Mouse (Mus musculus): ENCODE results near the gene Cdh15. TPM values are rescaled to one million over a fixed set of nuclear protein-coding genes. Genes with fewer than 3 reads are reported as not detected.

The Cdh15 gene
- polyA plus RNA-seq, 1 experiment from 2014 or later, result 0.49 TPM

DNA sequence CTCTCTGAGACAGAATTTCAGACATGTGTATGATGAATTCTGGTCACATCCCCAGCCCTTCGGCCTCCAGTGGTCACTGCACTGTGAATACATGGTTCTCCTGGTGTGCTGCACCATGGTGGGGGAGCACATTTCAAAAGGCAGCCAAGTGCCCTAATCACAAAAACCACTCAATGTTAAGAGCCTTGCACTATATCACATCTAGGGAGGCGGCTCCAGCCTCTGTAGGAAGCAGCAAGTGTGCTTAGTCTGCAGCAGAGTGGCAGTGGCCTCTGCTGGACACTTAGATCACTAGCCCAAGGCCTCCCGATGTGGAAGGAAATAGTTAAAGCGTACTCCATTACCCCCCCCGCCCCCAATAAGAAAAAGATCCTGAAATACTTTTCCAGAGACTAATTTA is 51.3 kb downstream of the Cdh15 start:
- Histone ChIP-seq H3K9me3 (no peaks in the 10 kb centered on the region), H3K4me3 (replicated peaks) (no peak overlapping the region), H3K36me3 (peaks cover 37% of the 10 kb centered on the region), H3K4me1 (replicated peaks) (no peaks in the 10 kb centered on the region), H3K27me3 (replicated peaks) (no peaks in the 10 kb centered on the region), H3K9ac (no peak overlapping the region), H3K4me2 (replicated peaks) (no peak overlapping the region), H3K27ac (no peak overlapping the region)
- WGBS, result 83% methylated on average over 5 of the region's 5 CpGs
- ATAC-seq, result no peak

DNA sequence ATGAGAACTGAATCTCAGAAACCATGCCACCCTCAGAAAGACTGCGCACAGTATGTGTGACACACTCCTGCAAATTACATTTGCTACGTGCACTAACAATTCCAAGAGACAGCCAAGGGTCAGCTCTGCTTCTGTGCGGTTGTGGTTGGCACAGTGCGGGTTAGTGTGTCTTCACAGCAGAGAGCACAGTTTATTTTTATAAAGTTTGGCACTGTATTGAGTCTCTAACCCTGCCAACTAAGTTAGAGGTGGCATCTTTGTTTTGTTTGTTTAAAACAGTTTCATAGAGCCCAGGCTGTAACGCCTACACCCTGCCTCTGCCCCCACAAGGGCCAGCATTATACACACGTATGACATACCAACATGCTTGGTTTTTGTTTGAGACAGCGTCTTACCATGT is 53.7 kb downstream of the Cdh15 start:
- WGBS, result 93% methylated on average over 7 of the region's 7 CpGs
- no peak overlapping the region for H3K9ac ChIP-seq
- peaks cover 18% of the 10 kb centered on the region for H3K36me3 ChIP-seq
- peaks cover 7% of the 10 kb centered on the region; the same call in 1 of the 2 replicates for H3K4me1 ChIP-seq (replicated peaks)
- no peaks in the 10 kb centered on the region for H3K27me3 ChIP-seq (replicated peaks)
- no peak overlapping the region for H3K4me3 ChIP-seq (replicated peaks)
- H3K27ac ChIP-seq, result no peak overlapping the region
- ATAC-seq, result no peak
- no peak overlapping the region for H3K4me2 ChIP-seq (replicated peaks)
- no peaks in the 10 kb centered on the region for H3K9me3 ChIP-seq

GRCm38 (mm10) chr8:122901892-122902515 is 54.2 kb downstream of the Cdh15 start:
- H3K9me3 ChIP-seq, result no peaks in the 10 kb centered on the region
- no peak overlapping the region for H3K9ac ChIP-seq
- no peak overlapping the region for H3K4me3 ChIP-seq (replicated peaks)
- no peaks in the 10 kb centered on the region for H3K27me3 ChIP-seq (replicated peaks)
- no peak overlapping the region for H3K27ac ChIP-seq
- peaks cover 10% of the 10 kb centered on the region; the same call in 1 of the 2 replicates for H3K4me1 ChIP-seq (replicated peaks)
- H3K36me3 ChIP-seq, result peaks cover 16% of the 10 kb centered on the region
- 82% methylated on average over 8 of the region's 8 CpGs for WGBS
- H3K4me2 ChIP-seq (replicated peaks), result no peak overlapping the region
- ATAC-seq, result no peak

- WGBS, result 79% methylated on average over 3 of the region's 3 CpGs
- Histone ChIP-seq H3K27me3 (replicated peaks) (no peaks in the 10 kb centered on the region), H3K9ac (no peak overlapping the region), H3K27ac (no peak overlapping the region), H3K4me1 (replicated peaks) (peaks cover 10% of the 10 kb centered on the region; the same call in 1 of the 2 replicates), H3K4me2 (replicated peaks) (no peak overlapping the region), H3K36me3 (peaks cover 16% of the 10 kb centered on the region), H3K9me3 (no peaks in the 10 kb centered on the region), H3K4me3 (replicated peaks) (no peak overlapping the region)
- ATAC-seq, result no peak
These were observed 54.8 kb downstream of the Cdh15 start for GRCm38 (mm10) chr8:122902581-122902980.

GRCm38 (mm10) chr8:122903002-122903401 is 55.2 kb downstream of the Cdh15 start:
- Histone ChIP-seq H3K4me3 (replicated peaks) (no peak overlapping the region), H3K9ac (no peak overlapping the region), H3K36me3 (peaks cover 15% of the 10 kb centered on the region), H3K27ac (no peak overlapping the region), H3K4me2 (replicated peaks) (no peak overlapping the region), H3K9me3 (no peaks in the 10 kb centered on the region), H3K4me1 (replicated peaks) (peaks cover 10% of the 10 kb centered on the region; the same call in 1 of the 2 replicates), H3K27me3 (replicated peaks) (no peaks in the 10 kb centered on the region)
- ATAC-seq, result no peak
- 77% methylated on average over 5 of the region's 5 CpGs for WGBS

GRCm38 (mm10) chr8:122904496-122904895 is 56.7 kb downstream of the Cdh15 start:
- H3K9ac ChIP-seq, result no peak overlapping the region
- no peak overlapping the region for H3K4me2 ChIP-seq (replicated peaks)
- H3K9me3 ChIP-seq, result no peaks in the 10 kb centered on the region
- no peak overlapping the region for H3K4me3 ChIP-seq (replicated peaks)
- peaks cover 11% of the 10 kb centered on the region; the same call in 1 of the 2 replicates for H3K36me3 ChIP-seq
- ATAC-seq, result no peak
- H3K27me3 ChIP-seq (replicated peaks), result no peaks in the 10 kb centered on the region
- 95% methylated on average over 11 of the region's 11 CpGs for WGBS
- no peak overlapping the region for H3K27ac ChIP-seq
- peaks cover 10% of the 10 kb centered on the region; the same call in 1 of the 2 replicates for H3K4me1 ChIP-seq (replicated peaks)

GRCm38 (mm10) chr8:122905346-122905745 is 57.6 kb downstream of the Cdh15 start:
- ATAC-seq, result no peak
- WGBS, result 79% methylated on average over 4 of the region's 4 CpGs

DNA sequence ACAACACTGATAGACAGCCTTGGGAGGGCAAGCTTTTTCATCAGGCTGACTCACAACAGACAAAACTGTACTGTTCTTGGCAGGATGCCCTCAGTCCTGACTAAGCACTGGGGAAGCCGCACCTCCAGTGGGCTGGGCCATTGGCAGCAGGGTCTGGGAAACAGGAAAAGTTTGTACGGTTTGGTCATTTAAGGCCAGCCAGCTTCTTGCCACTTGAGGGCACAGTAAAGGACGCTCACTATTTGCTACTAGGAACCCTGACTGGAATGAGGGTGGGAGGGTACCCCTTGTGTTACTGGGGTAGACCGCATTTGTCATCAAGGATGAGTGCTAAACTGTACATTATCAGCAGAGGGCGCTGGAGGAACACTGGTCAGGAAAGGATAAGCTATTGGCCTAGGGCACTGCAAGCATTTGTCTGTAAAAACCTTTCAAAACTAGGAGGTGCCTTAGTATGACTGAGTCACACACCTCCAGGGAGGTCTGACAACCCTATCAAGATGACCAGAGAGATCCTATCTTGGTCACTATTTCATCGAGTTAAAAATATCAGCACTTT is 58.8 kb downstream of the Cdh15 start:
- Histone ChIP-seq H3K9me3 (no peaks in the 10 kb centered on the region), H3K9ac (no peak overlapping the region), H3K4me2 (replicated peaks) (no peak overlapping the region), H3K4me3 (replicated peaks) (no peak overlapping the region), H3K27ac (no peak overlapping the region), H3K27me3 (replicated peaks) (no peaks in the 10 kb centered on the region), H3K4me1 (replicated peaks) (peaks cover 10% of the 10 kb centered on the region; the same call in 1 of the 2 replicates), H3K36me3 (peaks cover 5% of the 10 kb centered on the region; the same call in 1 of the 2 replicates)
- ATAC-seq, result peak; percentile 68
- WGBS, result 32% methylated on average over 6 of the region's 6 CpGs

More at GRCm38 (mm10) chr8:122905346-122905745, 57.6 kb downstream of the Cdh15 start:
- no peak overlapping the region for H3K4me3 ChIP-seq (replicated peaks)
- no peak overlapping the region for H3K4me2 ChIP-seq (replicated peaks)
- H3K4me1 ChIP-seq (replicated peaks), result peaks cover 10% of the 10 kb centered on the region; the same call in 1 of the 2 replicates
- H3K27me3 ChIP-seq (replicated peaks), result no peaks in the 10 kb centered on the region
- H3K9me3 ChIP-seq, result no peaks in the 10 kb centered on the region
- H3K36me3 ChIP-seq, result peaks cover 5% of the 10 kb centered on the region; the same call in 1 of the 2 replicates
- no peak overlapping the region for H3K9ac ChIP-seq
- no peak overlapping the region for H3K27ac ChIP-seq

DNA sequence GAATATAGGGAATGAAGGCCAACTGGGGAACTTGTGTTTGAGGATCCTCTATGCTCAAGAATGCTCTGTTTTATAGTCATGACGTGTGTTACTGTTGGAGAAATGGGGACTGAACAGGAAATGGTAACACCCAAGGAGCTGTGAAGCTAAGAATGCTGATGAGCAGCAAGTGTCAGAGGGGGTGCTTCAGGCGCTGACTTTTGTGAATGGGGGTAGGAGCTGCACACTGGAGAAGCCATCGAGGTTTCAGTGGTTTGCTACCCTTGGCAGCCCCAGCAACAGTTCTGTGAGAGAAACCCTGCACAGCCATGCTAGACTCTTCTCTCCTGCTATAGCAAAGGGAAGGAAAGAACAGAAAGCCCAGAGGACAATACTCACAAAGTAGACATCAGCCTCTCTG is 64.4 kb downstream of the Cdh15 start:
- Histone ChIP-seq H3K4me3 (replicated peaks) (no peak overlapping the region), H3K4me2 (replicated peaks) (no peak overlapping the region), H3K9ac (no peak overlapping the region), H3K4me1 (replicated peaks) (peaks cover under 1% of the 10 kb centered on the region), H3K9me3 (no peaks in the 10 kb centered on the region), H3K27me3 (replicated peaks) (no peaks in the 10 kb centered on the region), H3K27ac (no peak overlapping the region), H3K36me3 (peaks cover 9% of the 10 kb centered on the region; the same call in 1 of the 2 replicates)
- ATAC-seq, result no peak
- 81% methylated on average over 3 of the region's 3 CpGs for WGBS

DNA sequence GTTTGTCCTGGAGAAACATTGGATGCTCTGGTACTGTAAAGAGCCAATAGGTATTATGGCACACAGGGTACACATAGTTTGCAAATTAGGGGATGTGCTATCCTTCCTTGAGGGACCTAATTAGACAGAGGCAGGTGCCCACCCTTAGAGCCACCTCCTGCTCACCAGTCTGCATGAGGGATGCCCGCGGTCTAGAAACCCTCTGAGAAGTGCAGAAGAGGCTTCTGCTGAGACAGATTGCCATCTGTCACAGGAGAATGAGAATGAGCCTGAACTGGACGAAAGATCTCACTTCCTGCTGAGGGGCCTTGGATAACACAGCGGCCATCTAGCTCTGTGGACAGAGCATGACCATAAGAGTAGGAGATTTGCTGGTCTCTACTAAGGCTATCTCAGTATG is 65.1 kb downstream of the Cdh15 start:
- Histone ChIP-seq H3K9ac (no peak overlapping the region), H3K27ac (no peak overlapping the region), H3K4me2 (replicated peaks) (no peak overlapping the region), H3K27me3 (replicated peaks) (no peaks in the 10 kb centered on the region), H3K4me1 (replicated peaks) (peaks cover 8% of the 10 kb centered on the region), H3K36me3 (peaks cover 4% of the 10 kb centered on the region; the same call in 1 of the 2 replicates), H3K4me3 (replicated peaks) (no peak overlapping the region), H3K9me3 (no peaks in the 10 kb centered on the region)
- no peak for ATAC-seq
- 83% methylated on average over 4 of the region's 4 CpGs for WGBS

- Histone ChIP-seq H3K9ac (no peak overlapping the region), H3K36me3 (0 out of 2 replicates have a peak, but pooled peaks cover 4% of the 10 kb centered on the region), H3K9me3 (no peaks in the 10 kb centered on the region), H3K4me3 (replicated peaks) (no peak overlapping the region), H3K4me1 (replicated peaks) (peaks cover 21% of the 10 kb centered on the region), H3K27ac (no peak overlapping the region), H3K4me2 (replicated peaks) (no peak overlapping the region), H3K27me3 (replicated peaks) (no peaks in the 10 kb centered on the region)
- ATAC-seq, result no peak
- WGBS, result 68% methylated on average over 3 of the region's 3 CpGs
These were observed 69.0 kb downstream of the Cdh15 start for GRCm38 (mm10) chr8:122916766-122917165.

Data from intestine, embryonic 15.5 days (tissue).